Mouse (Mus musculus): ENCODE results near the gene Gsap. TPM values are rescaled to one million over a fixed set of nuclear protein-coding genes. Genes with fewer than 3 reads are reported as not detected.

Gsap gene
- polyA plus RNA-seq, 1 experiment from 2014 or later: 16.3 TPM

GRCm38 (mm10) chr5:21203504-21203903, 17.4 kb downstream of the Gsap start:
- Histone ChIP-seq H3K36me3 (ENCODE audit: control insufficient read depth, insufficient read depth, low read length) (no peaks in the 10 kb centered on the region), H3K4me3 (ENCODE audit: low read depth, low read length) (no peak overlapping the region), H3K9ac (replicated peaks; ENCODE audit: low read depth, low read length) (no peak overlapping the region), H3K27ac (ENCODE audit: low read depth, low read length) (no peak overlapping the region), H3K27me3 (ENCODE audit: control insufficient read depth, insufficient read depth, low read length) (no peaks in the 10 kb centered on the region), H3K9me3 (ENCODE audit: control insufficient read depth, low read length) (no peaks in the 10 kb centered on the region), H3K4me1 (ENCODE audit: control insufficient read depth, insufficient read depth, low read length) (no peaks in the 10 kb centered on the region), H3K4me2 (ENCODE audit: low read depth, low read length) (no peak overlapping the region)
- WGBS: 94% methylated on average over 1 of the region's 1 CpGs
- ATAC-seq (ENCODE audit: low read depth): no peak

DNA sequence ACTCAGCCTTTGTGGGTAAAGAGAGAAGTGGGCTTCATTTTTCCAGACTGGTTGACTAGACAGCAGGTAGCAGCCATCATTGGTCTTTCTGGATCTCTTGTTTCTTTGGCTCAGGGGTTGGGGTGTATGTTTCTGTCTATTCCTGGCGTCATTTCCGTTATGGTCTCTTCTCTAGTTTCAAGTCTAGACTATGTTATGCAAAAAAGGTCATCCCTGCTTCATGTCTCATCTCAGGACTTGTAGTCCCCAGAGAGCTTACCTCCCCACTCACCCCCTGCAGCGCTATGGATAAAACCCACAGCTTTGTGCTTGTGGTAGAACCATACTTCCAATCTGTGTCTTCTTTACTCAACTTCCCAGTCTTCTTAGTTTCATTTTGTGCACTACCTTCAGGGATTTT, 18.1 kb downstream of the Gsap start:
- H3K4me2 ChIP-seq (ENCODE audit: low read depth, low read length): no peak overlapping the region
- no peak for ATAC-seq (ENCODE audit: low read depth)
- no peak overlapping the region for H3K27ac ChIP-seq (ENCODE audit: low read depth, low read length)

DNA sequence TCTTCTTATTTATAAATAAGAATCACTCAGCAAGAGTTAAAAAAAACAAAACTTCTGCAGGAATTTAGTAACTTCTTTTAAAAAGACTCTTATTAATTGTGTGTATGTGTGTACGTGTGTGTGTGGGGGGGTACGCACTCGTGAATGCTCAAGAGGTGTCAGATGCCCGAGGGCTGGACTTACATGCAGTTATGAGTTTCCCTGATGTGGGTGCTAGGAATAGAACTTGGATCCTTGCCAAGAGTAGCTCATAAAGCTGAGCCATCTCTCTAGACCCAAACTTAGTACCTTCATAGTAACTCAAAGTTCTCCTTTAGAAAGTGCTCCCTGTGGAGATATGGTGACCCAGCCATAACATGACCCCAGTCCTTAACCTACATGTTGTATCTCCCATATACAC, 20.0 kb downstream of the Gsap start:
- no peak overlapping the region for H3K27ac ChIP-seq (ENCODE audit: low read depth, low read length)
- no peak overlapping the region for H3K4me2 ChIP-seq (ENCODE audit: low read depth, low read length)
- ATAC-seq (ENCODE audit: low read depth): no peak
- no peaks in the 10 kb centered on the region for H3K36me3 ChIP-seq (ENCODE audit: control insufficient read depth, insufficient read depth, low read length)
- H3K27me3 ChIP-seq (ENCODE audit: control insufficient read depth, insufficient read depth, low read length): no peaks in the 10 kb centered on the region
- 88% methylated on average over 4 of the region's 4 CpGs for WGBS
- no peak overlapping the region for H3K9ac ChIP-seq (replicated peaks; ENCODE audit: low read depth, low read length)
- H3K9me3 ChIP-seq (ENCODE audit: control insufficient read depth, low read length): no peaks in the 10 kb centered on the region
- H3K4me1 ChIP-seq (ENCODE audit: control insufficient read depth, insufficient read depth, low read length): no peaks in the 10 kb centered on the region
- H3K4me3 ChIP-seq (ENCODE audit: low read depth, low read length): no peak overlapping the region

More for the DNA sequence above, 18.1 kb downstream of the Gsap start:
- WGBS: 92% methylated on average over 3 of the region's 3 CpGs
- no peak overlapping the region for H3K9ac ChIP-seq (replicated peaks; ENCODE audit: low read depth, low read length)
- no peaks in the 10 kb centered on the region for H3K27me3 ChIP-seq (ENCODE audit: control insufficient read depth, insufficient read depth, low read length)
- no peak overlapping the region for H3K4me3 ChIP-seq (ENCODE audit: low read depth, low read length)
- no peaks in the 10 kb centered on the region for H3K4me1 ChIP-seq (ENCODE audit: control insufficient read depth, insufficient read depth, low read length)
- no peaks in the 10 kb centered on the region for H3K9me3 ChIP-seq (ENCODE audit: control insufficient read depth, low read length)
- no peaks in the 10 kb centered on the region for H3K36me3 ChIP-seq (ENCODE audit: control insufficient read depth, insufficient read depth, low read length)

DNA sequence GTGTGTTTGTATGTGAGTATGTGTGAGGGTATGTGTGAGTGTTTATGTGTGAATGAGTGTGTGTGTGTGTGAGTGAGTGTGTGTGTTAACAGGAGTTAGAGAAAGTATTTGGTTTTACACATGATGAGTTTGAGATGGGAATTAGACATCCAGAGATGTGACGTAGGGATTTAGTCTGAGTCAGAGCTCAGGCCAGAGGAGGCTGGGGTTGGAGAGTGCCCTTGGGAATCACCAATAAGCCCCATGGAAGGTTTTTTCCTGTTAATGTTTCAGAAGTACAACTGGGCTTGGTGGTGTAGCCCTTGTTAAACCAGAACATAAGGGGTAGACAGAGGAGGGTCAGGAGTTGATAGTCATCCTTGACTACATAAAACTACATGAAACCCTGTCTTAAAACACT, 25.4 kb downstream of the Gsap start:
- ATAC-seq (ENCODE audit: low read depth): no peak

GRCm38 (mm10) chr5:21212933-21213332, 26.9 kb downstream of the Gsap start:
- no peak for ATAC-seq (ENCODE audit: low read depth)

More for the DNA sequence above, 25.4 kb downstream of the Gsap start:
- Histone ChIP-seq H3K27me3 (ENCODE audit: control insufficient read depth, insufficient read depth, low read length) (no peaks in the 10 kb centered on the region), H3K9me3 (ENCODE audit: control insufficient read depth, low read length) (no peaks in the 10 kb centered on the region), H3K4me3 (ENCODE audit: low read depth, low read length) (no peak overlapping the region), H3K9ac (replicated peaks; ENCODE audit: low read depth, low read length) (no peak overlapping the region), H3K27ac (ENCODE audit: low read depth, low read length) (no peak overlapping the region), H3K4me1 (ENCODE audit: control insufficient read depth, insufficient read depth, low read length) (no peaks in the 10 kb centered on the region), H3K4me2 (ENCODE audit: low read depth, low read length) (no peak overlapping the region), H3K36me3 (ENCODE audit: control insufficient read depth, insufficient read depth, low read length) (no peaks in the 10 kb centered on the region)
- WGBS: 75% methylated on average over 1 of the region's 1 CpGs

GRCm38 (mm10) chr5:21213801-21214200, 27.7 kb downstream of the Gsap start:
- Histone ChIP-seq H3K36me3 (ENCODE audit: control insufficient read depth, insufficient read depth, low read length) (no peaks in the 10 kb centered on the region), H3K9me3 (ENCODE audit: control insufficient read depth, low read length) (no peaks in the 10 kb centered on the region), H3K4me2 (ENCODE audit: low read depth, low read length) (no peak overlapping the region), H3K27me3 (ENCODE audit: control insufficient read depth, insufficient read depth, low read length) (no peaks in the 10 kb centered on the region), H3K4me3 (ENCODE audit: low read depth, low read length) (no peak overlapping the region), H3K4me1 (ENCODE audit: control insufficient read depth, insufficient read depth, low read length) (no peaks in the 10 kb centered on the region), H3K9ac (replicated peaks; ENCODE audit: low read depth, low read length) (no peak overlapping the region), H3K27ac (ENCODE audit: low read depth, low read length) (no peak overlapping the region)
- WGBS: 86% methylated on average over 5 of the region's 5 CpGs
- ATAC-seq (ENCODE audit: low read depth): no peak

More at GRCm38 (mm10) chr5:21212933-21213332, 26.9 kb downstream of the Gsap start:
- no peaks in the 10 kb centered on the region for H3K27me3 ChIP-seq (ENCODE audit: control insufficient read depth, insufficient read depth, low read length)
- 89% methylated on average over 3 of the region's 3 CpGs for WGBS
- H3K9me3 ChIP-seq (ENCODE audit: control insufficient read depth, low read length): no peaks in the 10 kb centered on the region
- H3K27ac ChIP-seq (ENCODE audit: low read depth, low read length): no peak overlapping the region
- no peak overlapping the region for H3K9ac ChIP-seq (replicated peaks; ENCODE audit: low read depth, low read length)
- H3K4me2 ChIP-seq (ENCODE audit: low read depth, low read length): no peak overlapping the region
- H3K4me1 ChIP-seq (ENCODE audit: control insufficient read depth, insufficient read depth, low read length): no peaks in the 10 kb centered on the region
- no peak overlapping the region for H3K4me3 ChIP-seq (ENCODE audit: low read depth, low read length)
- H3K36me3 ChIP-seq (ENCODE audit: control insufficient read depth, insufficient read depth, low read length): no peaks in the 10 kb centered on the region

- H3K36me3 ChIP-seq (ENCODE audit: control insufficient read depth, insufficient read depth, low read length): no peaks in the 10 kb centered on the region
- ATAC-seq (ENCODE audit: low read depth): no peak
- no peaks in the 10 kb centered on the region for H3K4me1 ChIP-seq (ENCODE audit: control insufficient read depth, insufficient read depth, low read length)
- no peaks in the 10 kb centered on the region for H3K9me3 ChIP-seq (ENCODE audit: control insufficient read depth, low read length)
- no peak overlapping the region for H3K4me2 ChIP-seq (ENCODE audit: low read depth, low read length)
- H3K27ac ChIP-seq (ENCODE audit: low read depth, low read length): no peak overlapping the region
- H3K27me3 ChIP-seq (ENCODE audit: control insufficient read depth, insufficient read depth, low read length): no peaks in the 10 kb centered on the region
- H3K9ac ChIP-seq (replicated peaks; ENCODE audit: low read depth, low read length): no peak overlapping the region
- H3K4me3 ChIP-seq (ENCODE audit: low read depth, low read length): no peak overlapping the region
- 83% methylated on average over 14 of the region's 14 CpGs for whole genome bisulfite sequencing
These were observed 31.6 kb downstream of the Gsap start for GRCm38 (mm10) chr5:21217453-21218294.

- H3K27ac ChIP-seq (ENCODE audit: low read depth, low read length): no peak overlapping the region
- no peak overlapping the region for H3K9ac ChIP-seq (replicated peaks; ENCODE audit: low read depth, low read length)
- 97% methylated on average over 6 of the region's 6 CpGs for WGBS
- no peak overlapping the region for H3K4me3 ChIP-seq (ENCODE audit: low read depth, low read length)
- H3K27me3 ChIP-seq (ENCODE audit: control insufficient read depth, insufficient read depth, low read length): no peaks in the 10 kb centered on the region
- H3K4me2 ChIP-seq (ENCODE audit: low read depth, low read length): no peak overlapping the region
- H3K9me3 ChIP-seq (ENCODE audit: control insufficient read depth, low read length): no peaks in the 10 kb centered on the region
- H3K36me3 ChIP-seq (ENCODE audit: control insufficient read depth, insufficient read depth, low read length): no peaks in the 10 kb centered on the region
- no peak for ATAC-seq (ENCODE audit: low read depth)
- H3K4me1 ChIP-seq (ENCODE audit: control insufficient read depth, insufficient read depth, low read length): no peaks in the 10 kb centered on the region
These were observed 46.8 kb downstream of the Gsap start for GRCm38 (mm10) chr5:21232876-21233275.

- Histone ChIP-seq H3K27ac (ENCODE audit: low read depth, low read length) (no peak overlapping the region), H3K9me3 (ENCODE audit: control insufficient read depth, low read length) (no peaks in the 10 kb centered on the region), H3K27me3 (ENCODE audit: control insufficient read depth, insufficient read depth, low read length) (no peaks in the 10 kb centered on the region), H3K9ac (replicated peaks; ENCODE audit: low read depth, low read length) (no peak overlapping the region), H3K36me3 (ENCODE audit: control insufficient read depth, insufficient read depth, low read length) (no peaks in the 10 kb centered on the region), H3K4me2 (ENCODE audit: low read depth, low read length) (no peak overlapping the region), H3K4me1 (ENCODE audit: control insufficient read depth, insufficient read depth, low read length) (no peaks in the 10 kb centered on the region; the same call in 1 of the 2 replicates), H3K4me3 (ENCODE audit: low read depth, low read length) (no peak overlapping the region)
- WGBS: 88% methylated on average over 1 of the region's 1 CpGs
- no peak for ATAC-seq (ENCODE audit: low read depth)
These were observed 58.5 kb downstream of the Gsap start for GRCm38 (mm10) chr5:21244575-21244974.

All from neural tube, embryonic 14.5 days (tissue).